Mouse (Mus musculus) adrenal gland, postnatal 4 days (tissue): Measurements from ENCODE around the gene C2cd3. TPM values are rescaled to one million over a fixed set of nuclear protein-coding genes. Genes with fewer than 3 reads are reported as not detected.
"Not testable (repeated sequence)": the region's sequence is repeated elsewhere in the genome, so short reads cannot be mapped to it uniquely, and the experiment has no call there.

ENCODE experiments used
- DNase-seq, 2 experiments: peaks; one replicate each; pipeline ENCODE4 v3.0.0; 2021 to 2022; ENCODE audit warnings: low spot score in 2 of 2, mixed read lengths in 2 of 2
- total RNA-seq, 2 experiments: library from RNA; stranded (reverse); gene quantifications; 2 replicates each; pipeline ENCODE4 v1.2.3; 2021

C2cd3 gene
- total RNA-seq, 2 experiments from 2014 or later, result 22.1 to 26.2 TPM

DNA sequence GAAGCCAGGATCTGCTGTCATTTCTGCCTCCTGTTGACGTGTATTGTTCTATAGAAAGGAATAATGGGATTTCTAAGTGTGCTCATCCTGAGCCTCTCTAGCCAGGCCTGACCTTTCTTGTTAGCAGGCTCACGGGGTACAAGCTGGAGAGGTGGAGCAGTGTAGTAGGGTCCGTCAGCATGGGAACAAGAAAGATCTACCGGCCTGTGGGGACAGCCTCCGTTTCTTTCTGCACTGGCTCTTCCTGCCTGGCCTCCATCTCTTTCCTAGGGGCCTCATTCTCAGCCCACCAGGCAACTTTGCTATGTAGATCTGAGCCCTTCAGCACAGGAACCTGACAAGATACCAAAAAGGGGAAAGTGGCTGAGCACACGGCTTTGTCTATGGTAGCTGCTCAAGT is 96.7 kb downstream of the C2cd3 start:
- no peak for DNase-seq

DNA sequence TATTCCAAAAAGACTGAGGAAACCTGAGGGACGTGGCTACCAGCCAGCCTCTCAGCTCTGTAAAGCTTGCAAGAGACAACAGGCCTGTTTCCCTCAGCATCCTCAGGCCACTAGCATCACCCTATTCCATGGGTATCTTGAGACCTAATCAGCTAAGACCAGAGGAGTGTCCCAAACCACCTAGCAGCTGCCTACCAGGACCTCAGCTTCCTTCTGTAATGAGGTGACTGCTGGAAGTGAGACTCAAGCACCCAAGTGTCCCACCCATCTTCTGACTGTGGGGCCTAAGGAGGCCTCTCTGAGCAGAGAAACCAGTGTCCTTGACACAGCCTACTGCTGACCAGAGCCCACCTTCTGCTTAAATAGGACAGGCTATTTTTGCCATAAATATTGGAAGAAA is 97.5 kb downstream of the C2cd3 start:
- DNase-seq, result no peak

DNA sequence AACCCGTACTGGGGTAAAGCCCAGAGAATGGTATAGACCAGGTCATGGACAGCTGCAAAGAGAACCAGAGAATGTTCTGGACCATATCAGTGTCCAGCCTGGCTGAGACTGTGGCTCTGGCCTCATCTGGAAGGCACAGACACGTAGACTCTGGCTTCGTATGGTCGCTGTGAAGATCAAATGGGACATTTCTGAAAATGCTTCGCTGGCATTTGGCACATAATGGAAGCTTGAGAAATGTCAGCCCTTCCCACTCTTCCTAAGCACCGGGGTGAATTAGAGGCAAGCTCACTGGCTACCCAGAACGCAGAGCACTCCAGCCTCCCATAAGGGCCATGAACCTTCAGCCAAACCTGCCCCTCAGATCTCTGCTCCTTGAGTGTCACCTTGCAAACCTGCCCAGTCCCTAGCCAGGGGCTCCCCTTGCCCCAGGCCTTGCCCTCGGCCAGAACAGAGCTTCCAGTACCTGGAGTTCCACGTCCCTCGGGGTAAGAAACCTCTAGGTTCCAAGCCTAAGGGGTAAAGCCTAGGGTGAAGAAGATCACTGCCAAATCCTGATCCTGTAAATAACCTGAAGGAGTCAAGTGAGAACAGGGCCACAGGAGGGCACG is 98.9 kb downstream of the C2cd3 start:
- no peak for DNase-seq

DNA sequence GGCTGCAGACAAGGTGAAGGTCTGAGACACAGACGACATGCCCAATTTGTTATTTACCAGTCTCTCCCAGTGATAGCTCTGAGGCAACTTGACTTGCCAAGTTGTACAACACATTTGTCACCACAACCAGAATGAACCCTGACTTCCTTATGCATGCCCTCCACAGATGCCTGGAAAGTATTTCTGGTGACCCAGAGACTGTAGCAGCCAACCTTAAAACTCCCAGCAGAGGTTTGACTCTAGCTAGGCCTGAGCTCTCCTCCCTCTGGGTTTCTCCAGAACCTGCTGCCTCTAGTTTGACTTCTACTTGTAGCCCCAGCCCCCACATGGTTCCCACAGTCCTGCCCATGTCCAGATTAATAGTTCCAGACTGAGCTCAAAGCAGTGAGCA is 99.4 kb downstream of the C2cd3 start:
- no peak for DNase-seq

DNA sequence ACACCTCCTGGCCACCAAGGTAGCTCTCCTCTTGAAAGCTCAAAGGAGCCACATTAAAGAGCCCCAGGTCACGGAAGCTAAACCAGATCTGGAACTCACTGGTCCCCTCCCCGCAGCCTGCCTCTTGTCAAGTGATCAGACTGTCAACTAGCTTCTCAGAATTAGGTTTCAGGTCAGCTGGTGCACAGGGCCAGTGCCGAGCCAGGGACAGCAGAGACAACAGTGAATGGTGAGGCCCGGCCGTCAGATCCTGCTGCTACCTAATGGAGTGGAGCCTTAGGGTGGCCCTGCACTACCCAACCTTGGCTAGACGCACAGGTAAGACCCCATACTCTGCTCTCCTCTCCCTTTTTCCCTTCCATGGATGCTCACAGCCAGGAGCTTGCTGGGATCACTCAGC is 100.7 kb downstream of the C2cd3 start, which contains the start of gene Ucp3:
Gene Ucp3 (plus strand): TSS at position 214 of the 400 bp plus-strand sequence.
- no peak for DNase-seq

DNA sequence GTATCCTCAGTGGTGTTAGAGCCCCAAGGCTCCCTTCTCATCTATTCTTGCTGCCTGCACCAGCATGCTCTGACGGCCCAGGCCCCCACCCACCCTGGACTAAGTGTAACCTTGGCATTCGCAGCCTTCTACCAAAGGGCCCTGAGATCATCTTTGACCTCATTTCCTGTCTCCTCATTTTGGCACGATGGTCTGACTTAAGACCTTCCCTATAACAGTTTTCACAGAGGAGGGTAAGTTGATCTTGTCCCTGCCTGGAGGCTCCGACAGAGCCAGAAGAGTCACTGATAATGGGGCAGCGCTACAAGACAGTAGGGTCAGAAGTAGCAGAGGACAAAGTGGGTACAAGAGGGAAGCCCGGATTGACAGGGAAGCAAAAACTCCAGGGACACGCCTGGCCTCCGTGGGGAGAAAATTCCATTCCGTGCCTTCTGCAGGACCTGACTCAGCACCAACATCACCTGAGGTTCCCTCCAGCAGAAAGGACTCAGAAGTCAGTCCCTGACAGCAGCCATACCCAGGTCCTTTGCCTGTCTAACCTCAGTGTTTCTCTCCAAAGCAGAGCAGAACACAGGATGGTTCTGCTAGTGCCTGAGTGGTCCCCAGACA is 101.9 kb downstream of the C2cd3 start:
- DNase-seq, result no peak

DNA sequence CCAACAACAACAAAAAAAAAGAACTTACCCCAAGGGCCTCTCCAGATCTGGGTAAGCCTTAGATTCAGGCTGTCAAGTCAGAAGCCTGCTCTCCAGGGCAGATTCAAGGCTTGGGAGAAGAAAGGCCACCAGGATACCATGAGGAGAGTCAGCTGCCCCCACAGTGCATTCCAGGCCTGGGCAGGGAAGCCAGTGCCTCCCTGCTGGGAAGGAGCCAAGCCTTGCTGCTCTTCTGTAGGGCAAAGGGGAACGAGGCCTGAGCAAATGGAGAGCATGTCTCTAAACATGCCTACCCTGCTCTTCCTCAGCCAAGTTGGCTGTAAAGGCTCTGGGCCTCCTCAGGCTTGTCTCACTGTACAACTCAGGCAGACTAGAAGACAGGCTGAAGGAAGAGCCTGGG is 102.6 kb downstream of the C2cd3 start:
- DNase-seq, result no peak

DNA sequence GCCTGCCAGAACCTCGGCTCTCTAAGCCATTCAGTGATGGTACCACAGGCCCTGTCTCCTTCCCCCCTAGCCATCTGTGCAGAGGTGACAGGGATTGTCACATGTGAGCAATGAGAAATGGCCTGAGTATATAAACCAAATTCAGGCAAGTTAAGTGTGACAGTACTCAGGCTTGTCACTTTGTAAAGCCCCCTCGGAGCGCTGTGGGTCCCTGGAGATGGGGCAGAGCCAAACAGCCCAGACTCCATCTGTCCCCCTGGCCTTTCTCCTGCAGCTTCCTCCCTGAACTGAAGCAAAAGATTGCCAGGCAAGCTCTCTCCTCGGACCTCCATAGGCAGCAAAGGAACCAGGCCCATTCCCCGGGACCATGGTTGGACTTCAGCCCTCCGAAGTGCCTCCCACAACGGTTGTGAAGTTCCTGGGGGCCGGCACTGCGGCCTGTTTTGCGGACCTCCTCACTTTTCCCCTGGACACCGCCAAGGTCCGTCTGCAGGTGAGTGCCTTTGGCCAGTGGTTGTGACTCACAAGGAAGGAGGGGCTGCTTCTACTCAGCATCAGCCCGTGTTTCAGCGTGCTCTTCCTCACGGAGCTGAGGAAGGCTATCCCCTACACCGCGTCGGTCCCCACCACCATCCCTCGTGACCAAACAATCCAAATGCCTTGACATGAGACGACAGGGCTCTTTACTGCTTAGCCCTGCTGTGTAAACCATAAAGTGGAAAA is 107.2 kb downstream of the C2cd3 start:
- no peak for DNase-seq

DNA sequence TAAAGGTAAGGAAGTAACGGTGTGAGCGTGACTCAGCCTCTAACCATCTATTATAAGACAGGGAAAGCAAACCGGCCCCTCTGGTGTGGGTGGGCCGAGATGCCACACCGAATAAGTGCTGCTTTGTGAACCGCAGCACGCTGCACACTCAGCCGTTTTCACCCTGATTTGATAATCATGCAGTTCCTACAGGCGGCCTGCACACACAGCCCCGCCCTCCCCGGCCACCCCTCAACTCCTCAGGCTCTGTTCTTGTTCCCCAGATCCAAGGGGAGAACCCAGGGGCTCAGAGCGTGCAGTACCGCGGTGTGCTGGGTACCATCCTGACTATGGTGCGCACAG is 107.8 kb downstream of the C2cd3 start:
- no peak for DNase-seq

DNA sequence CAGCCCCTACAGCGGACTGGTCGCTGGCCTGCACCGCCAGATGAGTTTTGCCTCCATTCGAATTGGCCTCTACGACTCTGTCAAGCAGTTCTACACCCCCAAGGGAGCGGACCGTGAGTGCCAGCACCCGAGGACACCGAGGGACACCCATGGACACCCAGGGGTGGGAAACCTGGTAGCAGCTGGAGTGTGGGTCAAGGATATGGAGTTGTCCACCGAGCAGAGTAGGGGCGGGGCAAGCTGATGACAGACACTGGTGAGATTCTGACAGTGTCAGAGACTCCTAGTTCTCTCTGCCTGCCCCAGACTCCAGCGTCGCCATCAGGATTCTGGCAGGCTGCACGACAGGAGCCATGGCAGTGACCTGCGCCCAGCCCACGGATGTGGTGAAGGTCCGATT is 108.1 kb downstream of the C2cd3 start:
- no peak for DNase-seq

DNA sequence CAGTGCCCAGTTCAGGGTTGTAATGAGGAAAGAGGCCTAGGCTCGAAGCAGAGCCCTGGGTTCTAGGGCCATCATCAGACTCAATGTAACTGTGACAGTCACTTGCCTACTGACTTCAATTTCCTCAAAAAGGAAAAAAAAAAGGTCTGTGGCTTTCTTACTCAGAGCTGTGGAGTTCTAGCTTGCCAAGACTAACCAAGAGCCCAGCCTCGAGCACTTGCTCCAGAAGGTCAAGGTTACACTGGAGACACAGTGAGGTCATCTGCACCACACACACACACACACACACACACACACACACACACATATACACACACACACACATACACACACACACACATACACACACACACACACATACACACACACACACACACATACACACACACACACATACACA is 110.0 kb downstream of the C2cd3 start:
- DNase-seq, result not testable (repeated sequence)

DNA sequence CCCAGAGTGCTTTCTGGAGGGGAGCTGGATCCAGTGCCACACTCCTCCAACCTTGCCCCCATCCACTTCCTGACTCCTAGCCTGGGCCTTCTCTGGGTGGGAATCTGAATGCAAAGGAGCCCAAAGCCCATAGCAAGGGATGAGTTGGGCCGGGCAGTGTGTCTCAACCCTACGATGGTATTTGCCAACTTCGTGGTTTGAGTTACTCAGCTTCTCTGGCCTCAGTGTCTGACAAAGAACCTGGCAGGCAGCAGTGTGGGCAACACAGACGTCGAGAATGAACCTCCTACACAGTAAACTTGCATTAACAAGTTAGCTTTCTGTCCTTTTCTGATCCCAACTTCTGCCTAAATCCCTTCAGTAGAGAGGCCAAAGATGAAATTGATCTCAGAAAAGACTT is 112.5 kb downstream of the C2cd3 start:
- no peak for DNase-seq

DNA sequence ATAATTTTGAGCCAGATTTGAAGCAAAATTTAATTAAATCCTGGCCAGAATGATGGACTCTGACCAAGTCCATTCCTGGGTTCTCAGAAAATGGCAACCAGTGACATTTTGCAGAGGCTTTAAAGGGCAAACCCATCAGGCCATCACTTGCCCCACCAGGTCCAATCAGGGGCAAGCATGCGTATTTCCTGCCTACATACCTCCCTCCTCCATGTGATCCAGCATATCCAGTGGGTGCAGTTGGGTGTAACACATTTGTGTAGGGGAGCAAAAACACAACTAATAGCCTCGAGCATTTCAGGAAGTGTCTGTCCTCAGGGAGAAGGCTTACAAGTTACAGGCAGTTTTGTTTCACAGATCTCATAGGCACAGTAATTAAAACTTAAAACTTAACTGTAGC is 115.3 kb downstream of the C2cd3 start:
- no peak for DNase-seq

DNA sequence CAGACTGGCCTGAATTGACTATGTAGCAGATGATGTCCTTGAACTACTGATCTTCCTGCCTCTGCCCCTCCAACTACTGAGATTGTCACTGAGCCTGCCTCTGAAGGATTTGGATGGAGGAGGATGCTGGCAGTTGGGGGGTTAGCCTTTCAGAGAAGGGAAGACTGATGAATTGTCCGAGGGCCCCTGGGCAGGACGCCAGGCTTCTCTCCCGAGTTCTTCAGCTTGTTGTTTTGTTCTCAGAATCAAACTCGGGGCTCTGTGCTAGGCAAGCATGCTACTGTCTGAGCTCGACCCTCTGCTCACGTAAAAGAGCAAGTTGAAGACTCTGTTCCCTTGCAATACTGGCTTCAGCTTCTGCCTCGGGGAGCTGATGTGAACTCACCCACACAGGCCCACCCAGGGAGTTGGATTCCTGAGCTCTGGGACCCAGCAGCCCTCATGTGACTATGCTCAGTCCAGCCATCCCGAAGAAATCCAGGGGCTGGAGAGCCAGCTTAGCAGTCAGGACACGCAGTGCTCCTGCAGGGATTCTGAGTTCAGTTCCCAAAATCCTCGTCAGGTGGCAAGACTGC is 116.5 kb downstream of the C2cd3 start:
- DNase-seq, result no peak

DNA sequence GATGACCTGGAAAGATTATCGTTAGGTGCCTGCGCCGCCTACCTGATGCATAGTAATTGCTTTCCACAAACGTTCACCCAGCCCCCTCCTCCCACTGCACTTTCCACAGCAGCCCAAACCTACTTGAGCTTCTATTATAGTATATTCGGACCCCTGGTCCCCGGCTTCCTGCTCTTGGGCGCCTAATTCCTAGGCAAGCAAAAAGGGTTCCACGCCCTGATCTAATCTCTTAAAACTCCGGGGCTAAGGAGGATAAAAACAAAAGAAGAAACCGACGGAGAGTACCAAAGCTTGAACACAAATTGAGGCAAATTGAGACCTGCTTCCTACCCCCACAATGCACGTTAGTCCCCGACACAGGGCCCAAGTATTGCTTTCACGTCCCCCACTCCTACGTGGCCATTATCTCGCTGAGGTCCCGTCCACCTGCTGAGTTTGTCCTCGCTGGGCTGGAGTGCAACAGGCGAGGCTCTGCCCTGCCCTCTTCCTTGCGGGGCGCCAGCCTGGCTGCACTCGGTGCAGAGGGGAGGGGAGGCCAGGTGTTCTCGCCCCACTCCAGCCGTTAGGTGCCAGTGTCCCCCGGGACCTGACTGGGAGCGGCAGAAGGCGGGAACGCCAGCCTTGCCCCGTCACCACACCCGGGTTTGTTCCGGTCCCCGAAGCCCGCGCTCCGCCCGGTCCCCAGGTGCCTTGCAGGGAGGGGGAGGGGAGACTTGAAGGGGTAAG is 120.5 kb downstream of the C2cd3 start:
- DNase-seq, result no peak

DNA sequence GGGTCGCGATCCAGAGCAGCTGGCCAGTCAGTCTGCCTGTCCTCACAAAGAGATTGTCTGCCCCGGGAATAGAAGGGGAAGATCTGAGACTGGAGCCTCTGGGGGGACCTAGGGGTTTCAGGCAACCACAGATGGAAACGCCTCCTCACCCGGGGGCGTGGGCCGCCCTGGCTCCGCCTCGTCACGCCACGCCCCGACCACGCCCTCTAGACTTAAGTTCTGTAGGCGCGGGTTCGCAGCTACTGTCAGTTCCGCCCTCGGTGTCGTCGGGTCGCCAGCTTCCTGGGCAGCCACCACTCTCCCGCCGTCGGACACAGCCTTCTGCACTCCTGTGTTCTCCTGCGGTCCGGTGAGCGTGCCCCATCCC is 121.1 kb downstream of the C2cd3 start, which contains the start of gene Ucp2:
Gene Ucp2 (plus strand): TSS at position 221 of the 367 bp plus-strand sequence.
- DNase-seq, result peak; percentile 61 to 73

DNA sequence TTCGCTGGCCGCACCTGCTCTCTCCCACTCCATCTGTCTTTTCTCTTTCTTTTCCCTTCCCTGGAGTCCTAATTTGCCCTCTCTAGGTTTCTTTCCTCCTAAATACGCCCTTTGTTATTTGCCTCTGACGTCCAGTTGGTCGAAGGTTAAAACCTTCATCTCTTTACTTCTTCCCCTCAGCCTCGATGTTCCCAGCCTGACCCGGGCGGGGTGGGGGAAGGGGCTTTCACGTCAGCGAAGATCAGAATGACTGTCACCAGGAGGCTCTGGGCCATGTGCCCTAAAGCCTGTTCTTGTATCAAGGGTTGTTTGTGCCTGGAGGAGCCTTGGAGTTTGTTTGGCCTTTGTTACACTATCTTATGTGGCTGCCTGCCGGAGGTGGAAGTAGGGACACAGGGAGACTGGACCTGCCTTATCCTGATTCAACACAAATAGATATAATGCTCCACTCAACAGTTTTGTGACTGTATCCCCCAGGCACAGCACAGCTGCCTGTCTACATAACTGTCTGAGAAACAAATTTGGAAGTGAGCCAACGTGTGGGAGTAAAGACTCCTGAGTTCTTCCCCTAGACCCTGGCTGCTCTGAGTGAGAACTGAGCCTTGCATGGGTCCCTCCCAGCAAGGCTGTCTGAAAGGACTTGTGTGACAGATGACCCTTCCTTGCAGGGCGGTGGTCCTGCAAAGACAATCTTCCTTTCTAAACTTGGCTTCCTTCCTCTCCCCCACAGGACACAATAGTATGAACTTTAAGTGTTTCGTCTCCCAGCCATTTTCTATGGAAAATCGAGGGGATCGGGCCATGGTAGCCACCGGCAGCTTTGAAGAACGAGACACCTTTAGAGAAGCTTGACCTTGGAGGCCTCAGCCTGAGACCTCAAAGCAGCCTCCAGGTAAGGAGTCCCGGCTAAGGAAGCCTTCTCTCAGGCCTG is 121.7 kb downstream of the C2cd3 start:
- no peak for DNase-seq

DNA sequence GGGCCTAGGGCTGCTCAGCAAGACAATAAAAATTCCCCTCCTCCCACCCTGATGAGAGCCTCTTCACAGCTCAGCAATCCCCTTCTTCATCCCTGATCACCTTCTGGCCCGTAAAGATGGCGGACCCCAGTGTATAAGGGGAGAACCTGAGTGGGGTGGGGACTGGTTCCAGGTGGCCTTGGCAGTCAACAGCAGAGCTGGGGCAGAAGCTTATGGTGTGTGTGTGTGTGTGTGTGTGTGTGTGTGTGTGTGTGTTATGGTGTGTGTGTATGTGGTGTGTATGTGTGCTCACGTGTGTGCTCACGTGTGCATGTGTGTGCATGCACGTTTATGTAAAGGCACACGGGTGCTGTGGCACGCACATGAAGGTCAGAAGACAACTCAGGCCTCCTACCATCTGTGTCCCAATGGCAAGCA is 122.4 kb downstream of the C2cd3 start:
- DNase-seq, result no peak

DNA sequence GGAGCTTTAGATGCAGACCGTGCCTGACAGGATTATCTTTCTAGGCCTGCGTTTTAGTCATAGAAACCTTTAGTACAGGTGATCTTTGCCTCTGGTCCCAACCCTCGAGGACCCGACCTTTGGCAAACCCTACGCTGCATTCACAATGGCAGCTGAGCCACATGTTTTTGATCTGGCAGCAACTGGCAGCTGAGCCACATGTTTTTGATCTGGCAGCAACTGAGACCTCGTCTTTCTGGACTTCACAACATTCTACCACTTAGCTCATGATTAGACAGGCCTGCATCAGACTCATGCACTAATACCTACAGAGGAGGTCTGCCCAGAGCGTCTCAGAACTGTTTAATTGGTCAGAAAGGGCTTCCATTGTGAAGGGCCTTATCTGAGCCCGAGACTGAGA is 123.0 kb downstream of the C2cd3 start:
- DNase-seq, result no peak

DNA sequence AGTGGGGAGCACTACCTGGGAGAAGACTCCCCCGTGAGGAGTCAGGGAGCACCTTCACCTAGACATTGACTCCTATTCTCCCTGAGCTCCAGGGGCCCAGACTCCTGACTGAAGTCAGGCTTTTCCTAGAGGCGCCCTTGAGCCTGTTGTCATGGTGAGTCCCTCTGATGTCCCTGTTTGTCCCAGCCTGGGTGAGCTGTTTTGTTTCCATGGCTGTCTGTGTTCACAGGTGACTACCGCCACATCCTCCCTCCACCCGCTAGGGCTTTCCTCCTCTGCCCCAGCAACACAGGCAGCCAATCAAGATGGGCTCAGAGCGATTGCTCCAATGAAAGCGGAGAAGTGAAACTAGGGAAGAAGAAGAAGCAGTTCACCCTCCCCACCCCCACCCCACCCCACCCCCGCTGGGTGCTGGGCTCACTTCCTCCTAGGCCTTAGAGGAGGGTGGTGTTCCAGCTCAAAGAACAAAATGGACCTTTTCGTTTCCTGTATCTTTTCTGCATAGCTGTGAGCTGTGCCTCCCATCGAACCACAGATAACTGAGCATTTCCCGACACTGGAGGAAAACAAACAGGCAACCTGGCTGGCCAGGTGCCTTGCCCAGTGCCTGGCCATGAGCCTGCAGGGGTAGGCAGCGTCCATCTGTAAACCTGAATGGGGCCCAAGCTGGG is 123.7 kb downstream of the C2cd3 start:
- DNase-seq, result peak in 1 of 2 experiments; percentile 68
